Mouse (Mus musculus) heart, embryonic 11.5 days (tissue): ENCODE data around the gene Col23a1. TPM values are rescaled to one million over a fixed set of nuclear protein-coding genes. Genes with fewer than 3 reads are reported as not detected.

ENCODE experiments used
- ATAC-seq: fragments of 200-750 bp; cut with Nextera tagmentation; replicated peaks from 2 replicates; pipeline ENCODE4 v1.8.0; 2017; ENCODE audit warnings: moderate library complexity; ENCODE audit not compliant: insufficient number of reproducible peaks, low FRiP score, low TSS enrichment
- H3K27ac ChIP-seq: fragments of 300-500 bp; sonication (generic); 2 replicates; pipeline ENCODE4 v1.5.1; 2014; ENCODE audit warnings: mild to moderate bottlenecking, low read depth, low read length
- H3K27me3 ChIP-seq: fragments of 300-500 bp; sonication (generic); 2 replicates; pipeline ENCODE4 v1.6.1; 2014; ENCODE audit warnings: mild to moderate bottlenecking, low read length, mixed read lengths; ENCODE audit not compliant: control insufficient read depth, insufficient read depth
- H3K36me3 ChIP-seq: fragments of 300-500 bp; sonication (generic); 2 replicates; pipeline ENCODE4 v1.6.1; 2014; ENCODE audit warnings: mild to moderate bottlenecking, low read length, moderate library complexity, mixed read lengths; ENCODE audit not compliant: control insufficient read depth, insufficient read depth
- H3K4me1 ChIP-seq: fragments of 300-500 bp; sonication (generic); 2 replicates; pipeline ENCODE4 v1.6.1; 2014; ENCODE audit warnings: low read length; ENCODE audit not compliant: control insufficient read depth, insufficient read depth
- H3K4me2 ChIP-seq: fragments of 300-500 bp; sonication (generic); 2 replicates; pipeline ENCODE4 v1.6.1; 2014; ENCODE audit warnings: mild to moderate bottlenecking, moderate library complexity
- H3K4me3 ChIP-seq: fragments of 300-500 bp; sonication (generic); 2 replicates; pipeline ENCODE4 v1.5.1; 2014; ENCODE audit warnings: low read depth, low read length
- H3K9ac ChIP-seq: fragments of 300-500 bp; sonication (generic); 2 replicates; pipeline ENCODE4 v1.6.1; 2014; ENCODE audit warnings: mild to moderate bottlenecking, low read depth, low read length, moderate library complexity
- H3K9me3 ChIP-seq: fragments of 300-500 bp; sonication (generic); replicated peaks from 2 replicates; pipeline ENCODE4 v1.6.1; 2016; ENCODE audit warnings: low read length; ENCODE audit not compliant: control insufficient read depth
- WGBS: fragments of 180-500 bp; shearing (Covaris S2); extraction: QIAGEN DNeasy Blood & Tissue Kit; methylation state at CpG from one replicate; pipeline ENCODE4 v1.1.7; 2014; ENCODE audit not compliant: insufficient replicate concordance; 5-methylcytosine and 5-hydroxymethylcytosine counted together
- polyA plus RNA-seq: library from polyadenylated mRNA; unstranded; fragments of >200 nt; fragmentation: Nextera tagmentation; extraction: Ambion mirVana; gene quantifications from 2 replicates; pipeline ENCODE4 v1.2.1, GENCODE M21; 2014

Col23a1 gene
- polyA plus RNA-seq, 1 experiment from 2014 or later, result 10.3 TPM

DNA sequence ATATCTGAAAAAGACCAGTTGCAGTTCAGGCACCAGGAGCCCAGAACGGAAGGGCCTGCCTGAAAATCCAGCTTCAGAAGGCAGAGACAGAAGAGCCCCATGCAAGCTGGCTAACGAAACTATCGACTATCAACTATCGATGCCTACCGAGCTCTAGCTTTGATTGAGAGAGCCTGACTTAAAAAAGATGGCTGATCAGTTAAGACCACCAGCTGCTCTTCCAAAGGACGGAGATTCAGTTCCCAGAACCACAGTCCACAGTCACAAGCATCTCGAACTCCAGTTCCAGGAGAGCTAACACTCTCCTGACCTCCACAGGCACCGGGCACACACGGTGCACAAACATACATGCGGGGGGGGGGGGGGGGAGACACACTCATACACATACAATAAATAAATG is 264.9 kb downstream of the Col23a1 start:
- ATAC-seq, result no peak
- H3K9me3 ChIP-seq, result no peaks in the 10 kb centered on the region

DNA sequence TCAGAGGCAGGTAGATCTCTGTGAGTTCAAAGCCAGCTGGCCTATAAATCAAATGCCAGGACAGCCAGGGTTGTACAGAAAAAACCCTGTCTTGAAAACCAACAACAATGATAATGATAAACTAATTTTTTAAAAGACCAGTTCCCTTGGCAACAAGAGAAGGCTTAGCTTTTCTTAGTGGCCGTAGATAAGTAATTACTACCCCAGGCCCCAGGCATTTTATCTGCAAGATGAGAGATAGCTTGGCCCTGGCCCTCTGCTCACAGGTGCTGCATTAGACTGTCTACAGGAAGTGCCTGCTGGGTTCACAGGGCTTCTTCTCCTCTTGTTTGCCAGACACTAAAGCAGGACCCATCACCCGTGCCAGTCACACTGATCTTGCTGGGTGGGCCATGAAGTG is 265.3 kb downstream of the Col23a1 start:
- H3K9ac ChIP-seq, result no peak overlapping the region
- no peak for ATAC-seq
- H3K4me1 ChIP-seq, result peaks cover 11% of the 10 kb centered on the region
- H3K36me3 ChIP-seq, result no peaks in the 10 kb centered on the region
- H3K4me2 ChIP-seq, result no peak overlapping the region
- H3K27ac ChIP-seq, result no peak overlapping the region
- WGBS, result 50% methylated on average over 2 of the region's 2 CpGs
- H3K4me3 ChIP-seq, result no peak overlapping the region
- H3K9me3 ChIP-seq, result no peaks in the 10 kb centered on the region
- peaks cover 2% of the 10 kb centered on the region; the same call in 1 of the 2 replicates for H3K27me3 ChIP-seq

More for the DNA sequence above, 264.9 kb downstream of the Col23a1 start:
- Histone ChIP-seq H3K9ac (no peak overlapping the region), H3K27ac (no peak overlapping the region), H3K27me3 (peaks cover 2% of the 10 kb centered on the region; the same call in 1 of the 2 replicates), H3K4me3 (no peak overlapping the region), H3K4me2 (no peak overlapping the region), H3K4me1 (peaks cover 11% of the 10 kb centered on the region), H3K36me3 (no peaks in the 10 kb centered on the region)
- 61% methylated on average over 10 of the region's 10 CpGs for WGBS

DNA sequence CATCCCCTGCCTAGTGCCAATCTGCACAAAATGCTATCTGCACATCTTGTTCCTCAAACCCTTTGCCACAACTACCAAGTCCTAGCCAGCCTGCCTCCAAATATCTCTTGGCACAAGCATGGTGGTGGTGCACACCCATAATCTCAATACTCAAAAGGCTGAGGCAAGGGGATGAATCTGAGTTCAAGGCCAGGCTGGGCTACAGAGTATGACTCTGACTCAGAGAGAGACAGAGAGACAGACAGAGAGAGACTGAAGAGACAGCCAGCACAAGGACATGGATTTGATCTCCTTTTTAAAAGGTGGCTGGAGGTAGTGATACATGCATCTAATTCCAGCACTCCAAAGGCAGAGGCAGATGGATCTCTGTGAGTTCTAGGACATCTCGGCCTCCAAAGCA is 273.6 kb downstream of the Col23a1 start:
- Histone ChIP-seq H3K27me3 (no peaks in the 10 kb centered on the region), H3K4me3 (no peak overlapping the region), H3K27ac (no peak overlapping the region), H3K36me3 (no peaks in the 10 kb centered on the region), H3K9me3 (no peaks in the 10 kb centered on the region), H3K9ac (no peak overlapping the region), H3K4me2 (no peak overlapping the region), H3K4me1 (no peaks in the 10 kb centered on the region)
- 82% methylated on average over 1 of the region's 1 CpGs for WGBS
- no peak for ATAC-seq

DNA sequence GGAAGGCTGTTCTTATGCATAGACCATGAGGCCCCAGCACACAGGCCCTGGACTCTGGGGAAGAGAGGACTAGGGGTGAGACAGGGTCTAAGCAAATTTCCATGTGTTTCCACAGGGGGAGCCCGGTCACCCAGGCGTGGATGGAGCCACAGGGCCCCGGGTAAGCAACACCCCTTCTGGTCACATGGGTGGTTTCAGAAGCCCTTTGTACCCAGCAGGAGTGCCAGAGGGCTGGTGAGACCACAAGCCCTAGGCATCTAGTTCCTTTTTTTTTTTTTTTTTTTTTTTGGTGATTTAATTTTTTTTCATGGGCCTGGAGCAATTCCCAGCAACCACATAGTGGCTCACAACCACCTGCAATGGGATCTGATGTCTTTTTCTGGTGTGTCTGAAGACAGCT is 275.3 kb downstream of the Col23a1 start:
- no peaks in the 10 kb centered on the region for H3K27me3 ChIP-seq
- no peaks in the 10 kb centered on the region for H3K4me1 ChIP-seq
- H3K9ac ChIP-seq, result no peak overlapping the region
- no peaks in the 10 kb centered on the region for H3K9me3 ChIP-seq
- no peaks in the 10 kb centered on the region for H3K36me3 ChIP-seq
- H3K4me2 ChIP-seq, result no peak overlapping the region
- no peak for ATAC-seq
- no peak overlapping the region for H3K27ac ChIP-seq
- H3K4me3 ChIP-seq, result no peak overlapping the region
- 46% methylated on average over 3 of the region's 3 CpGs for whole genome bisulfite sequencing

DNA sequence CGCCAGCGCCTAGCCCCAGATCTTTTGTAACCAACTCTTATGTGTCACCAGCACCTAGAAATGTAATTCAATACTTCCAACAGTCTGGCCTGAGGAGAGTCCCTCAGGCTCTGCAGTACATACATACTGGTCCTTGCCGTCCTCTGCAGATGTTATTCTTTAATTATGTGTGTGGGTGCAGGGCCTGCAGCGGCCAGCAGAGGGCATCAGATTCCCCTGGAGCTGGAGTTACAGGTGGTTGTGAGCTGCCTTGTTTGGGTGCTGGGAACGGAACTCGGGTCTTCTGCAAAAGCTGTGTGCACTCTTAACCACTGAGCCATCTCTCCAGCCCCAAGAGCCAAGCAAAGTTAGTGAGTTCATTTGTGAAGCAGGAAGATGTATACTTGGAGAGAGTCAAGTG is 276.2 kb downstream of the Col23a1 start:
- no peaks in the 10 kb centered on the region for H3K27me3 ChIP-seq
- H3K9me3 ChIP-seq, result no peaks in the 10 kb centered on the region
- 90% methylated on average over 6 of the region's 6 CpGs for WGBS
- ATAC-seq, result no peak
- H3K27ac ChIP-seq, result no peak overlapping the region
- H3K4me1 ChIP-seq, result no peaks in the 10 kb centered on the region
- H3K4me3 ChIP-seq, result no peak overlapping the region
- H3K36me3 ChIP-seq, result no peaks in the 10 kb centered on the region
- no peak overlapping the region for H3K9ac ChIP-seq
- H3K4me2 ChIP-seq, result no peak overlapping the region

DNA sequence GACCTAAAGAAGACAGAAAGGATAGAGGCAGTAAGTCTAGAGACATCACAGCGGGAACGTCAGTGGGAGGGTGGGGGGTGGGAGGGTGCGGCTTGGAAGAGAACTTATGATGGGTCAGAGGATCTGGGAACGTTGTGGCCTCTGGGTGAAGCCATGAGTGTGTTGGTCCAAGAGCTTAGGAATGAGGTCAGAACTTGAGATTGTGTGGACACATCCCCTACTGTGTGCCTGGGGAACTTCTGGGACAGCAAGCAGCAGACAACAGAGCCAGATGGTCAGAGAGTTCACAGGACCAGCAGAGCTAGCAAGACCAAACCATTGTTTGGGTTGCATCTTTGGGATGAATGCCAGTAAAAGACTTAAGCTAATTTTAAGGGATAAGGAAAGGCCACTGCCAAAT is 279.1 kb downstream of the Col23a1 start:
- no peak for ATAC-seq

DNA sequence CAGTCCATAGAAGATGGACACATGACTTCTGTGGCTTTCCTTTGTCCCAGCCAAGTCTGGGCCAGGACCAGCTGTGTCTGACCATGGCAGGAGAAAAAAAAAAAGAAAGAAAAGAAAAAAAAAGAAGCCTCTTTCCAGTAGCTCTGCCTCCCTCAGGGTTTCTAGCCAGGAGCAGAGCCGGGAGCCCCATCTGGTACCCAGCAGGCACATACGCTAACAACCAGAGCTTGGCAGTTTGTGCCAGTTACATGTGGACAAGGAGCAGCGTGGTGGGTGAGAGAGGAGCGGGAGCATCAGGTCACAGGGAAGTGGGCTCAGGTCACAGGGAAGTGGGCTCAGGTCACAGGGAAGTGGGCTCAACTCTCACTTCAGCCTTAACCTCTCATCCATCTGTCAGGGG is 286.7 kb downstream of the Col23a1 start:
- Histone ChIP-seq H3K4me3 (no peak overlapping the region), H3K9ac (no peak overlapping the region), H3K4me1 (no peaks in the 10 kb centered on the region), H3K36me3 (no peaks in the 10 kb centered on the region), H3K27me3 (no peaks in the 10 kb centered on the region), H3K9me3 (no peaks in the 10 kb centered on the region), H3K4me2 (no peak overlapping the region), H3K27ac (no peak overlapping the region)
- no peak for ATAC-seq
- 79% methylated on average over 4 of the region's 4 CpGs for WGBS

More for the DNA sequence above, 279.1 kb downstream of the Col23a1 start:
- H3K36me3 ChIP-seq, result no peaks in the 10 kb centered on the region
- H3K27ac ChIP-seq, result no peak overlapping the region
- no peaks in the 10 kb centered on the region for H3K4me1 ChIP-seq
- no peaks in the 10 kb centered on the region for H3K9me3 ChIP-seq
- 87% methylated on average over 4 of the region's 4 CpGs for WGBS
- H3K4me2 ChIP-seq, result no peak overlapping the region
- no peak overlapping the region for H3K9ac ChIP-seq
- no peaks in the 10 kb centered on the region for H3K27me3 ChIP-seq
- no peak overlapping the region for H3K4me3 ChIP-seq

DNA sequence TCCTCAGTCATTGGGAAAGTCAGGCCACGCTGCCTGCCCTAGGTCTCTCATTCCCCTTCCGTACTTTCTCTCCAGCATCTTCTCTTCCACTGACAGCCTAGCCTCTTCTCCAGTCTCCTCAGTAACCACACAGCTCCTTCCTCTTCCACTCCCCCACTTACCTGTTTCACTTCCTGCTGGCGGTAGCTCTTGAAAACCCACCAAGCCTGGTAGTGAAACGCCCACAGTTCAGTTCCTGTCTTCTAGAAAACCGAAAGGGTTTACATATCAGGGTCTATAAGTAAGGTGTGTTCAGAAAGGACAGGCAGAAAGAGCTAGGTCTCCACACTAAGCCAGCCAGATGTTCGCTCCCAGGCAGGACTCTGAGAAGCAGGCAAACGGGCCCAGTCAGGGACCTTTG is 287.9 kb downstream of the Col23a1 start:
- H3K9me3 ChIP-seq, result no peaks in the 10 kb centered on the region
- ATAC-seq, result no peak
- 79% methylated on average over 7 of the region's 7 CpGs for WGBS
- H3K4me3 ChIP-seq, result no peak overlapping the region
- H3K4me1 ChIP-seq, result no peaks in the 10 kb centered on the region
- H3K36me3 ChIP-seq, result no peaks in the 10 kb centered on the region
- no peak overlapping the region for H3K9ac ChIP-seq
- H3K4me2 ChIP-seq, result no peak overlapping the region
- H3K27ac ChIP-seq, result no peak overlapping the region
- no peaks in the 10 kb centered on the region for H3K27me3 ChIP-seq

DNA sequence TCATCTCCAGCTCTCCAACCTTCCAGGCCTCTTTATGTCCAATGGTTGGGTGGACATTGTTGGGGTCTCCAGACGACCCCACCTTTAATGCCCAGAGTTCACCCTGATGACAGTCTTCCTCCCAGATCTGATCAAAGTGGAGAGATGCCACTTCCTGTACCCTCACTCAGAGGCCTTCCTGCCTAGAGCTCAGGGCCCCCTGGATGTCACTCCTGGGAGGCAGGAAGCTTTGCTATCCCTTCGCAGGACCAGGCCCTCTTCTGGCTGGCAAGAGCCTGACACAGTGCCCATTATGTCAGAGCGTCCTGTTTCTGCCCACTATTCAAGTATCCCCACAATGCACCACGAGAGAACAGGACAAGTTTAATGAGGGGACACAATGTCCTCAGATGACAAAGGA is 289.3 kb downstream of the Col23a1 start:
- WGBS, result 64% methylated on average over 4 of the region's 4 CpGs
- no peak for ATAC-seq
- H3K4me1 ChIP-seq, result 0 out of 2 replicates have a peak, but pooled peaks cover 2% of the 10 kb centered on the region

More for the DNA sequence above, 289.3 kb downstream of the Col23a1 start:
- no peak overlapping the region for H3K4me3 ChIP-seq
- no peak overlapping the region for H3K9ac ChIP-seq
- no peaks in the 10 kb centered on the region for H3K27me3 ChIP-seq
- H3K9me3 ChIP-seq, result no peaks in the 10 kb centered on the region
- H3K36me3 ChIP-seq, result no peaks in the 10 kb centered on the region
- no peak overlapping the region for H3K27ac ChIP-seq
- H3K4me2 ChIP-seq, result no peak overlapping the region
